Mouse (Mus musculus): ENCODE measurements around the gene Igfbp3.

DNA sequence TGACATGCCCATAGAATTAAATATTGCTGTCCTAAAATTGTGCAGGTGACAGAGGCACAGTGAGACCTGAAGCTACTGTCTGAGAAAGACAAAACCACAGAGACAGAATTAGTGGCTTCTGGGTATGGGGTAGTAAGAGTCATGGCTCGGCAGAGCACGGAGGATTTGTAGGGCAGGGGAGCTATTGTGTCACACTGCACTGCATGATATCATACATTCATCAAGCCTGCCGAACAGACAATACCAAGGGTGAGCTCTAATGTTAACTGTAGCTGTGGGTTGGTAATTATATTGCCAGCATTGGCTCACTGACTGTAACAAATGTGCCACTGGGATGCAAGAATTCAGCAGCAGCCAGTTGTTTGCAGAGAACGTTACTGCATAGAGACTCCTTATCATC lies 49.3 kb downstream of the Igfbp3 start:
- no peak for TF ChIP-seq CTCF (IDR thresholded peaks at IDR 0.05; ENCODE audit: low read depth)
- no peak for TF ChIP-seq EP300 (optimal IDR thresholded peaks at IDR 0.05)

Data from stomach, postnatal 0 days (tissue).